Mouse (Mus musculus) testis, adult 2 months (tissue): Measurements from ENCODE around the gene Nckap1l.

ENCODE experiments used
- CTCF ChIP-seq: fragments of 200-500 bp; IDR thresholded peaks from 2 replicates; pipeline ENCODE4 v1.5.1; 2012; ENCODE audit warnings: low read depth, mild to moderate bottlenecking, inconsistent platforms, low read length, moderate library complexity; ENCODE audit not compliant: control insufficient read depth, insufficient read depth, insufficient replicate concordance
- POLR2A ChIP-seq: fragments of 200-500 bp; IDR thresholded peaks from 2 replicates; pipeline ENCODE4 v1.6.1; 2012; ENCODE audit warnings: low read depth, mild to moderate bottlenecking, inconsistent platforms, low read length, moderate library complexity; ENCODE audit not compliant: control insufficient read depth

- no peak for TF ChIP-seq CTCF
- no peak for TF ChIP-seq POLR2A
Measured at GRCm38 (mm10) chr15:103511652-103512051, 58.1 kb downstream of the Nckap1l start.
